Mouse (Mus musculus) T-cell, adult 2 months (primary cell): Measurements from ENCODE around the gene Depdc5.

Experiments used
- DNase-seq: peaks from one replicate; pipeline ENCODE4 v3.0.0; 2022; ENCODE audit warnings: low spot score

Gene Depdc5

GRCm38 (mm10) chr5:33001111-33001510, 137.6 kb downstream of the Depdc5 start:
- no peak for DNase-seq

- DNase-seq = no peak
These were observed 139.3 kb downstream of the Depdc5 start for GRCm38 (mm10) chr5:33002781-33003180.

GRCm38 (mm10) chr5:33003500-33003899, 140.0 kb downstream of the Depdc5 start:
- DNase-seq = no peak

- DNase-seq = no peak
These were observed 140.6 kb downstream of the Depdc5 start for GRCm38 (mm10) chr5:33004110-33004509.

GRCm38 (mm10) chr5:33005442-33006145, 142.1 kb downstream of the Depdc5 start:
- DNase-seq = no peak

- DNase-seq = no peak
These were observed 143.2 kb downstream of the Depdc5 start for GRCm38 (mm10) chr5:33006670-33007069.

GRCm38 (mm10) chr5:33007371-33007770, 143.9 kb downstream of the Depdc5 start:
- no peak for DNase-seq

GRCm38 (mm10) chr5:33009301-33009700, 145.8 kb downstream of the Depdc5 start:
- no peak for DNase-seq

GRCm38 (mm10) chr5:33009818-33010812, 146.6 kb downstream of the Depdc5 start:
- no peak for DNase-seq

- DNase-seq = no peak
These were observed 147.9 kb downstream of the Depdc5 start for GRCm38 (mm10) chr5:33011132-33012106.

GRCm38 (mm10) chr5:33014096-33014495, 150.6 kb downstream of the Depdc5 start:
- DNase-seq = no peak

- no peak for DNase-seq
These were observed 152.1 kb downstream of the Depdc5 start for GRCm38 (mm10) chr5:33015579-33015978.

- no peak for DNase-seq
These were observed 154.7 kb downstream of the Depdc5 start for GRCm38 (mm10) chr5:33018189-33018560.

- DNase-seq = peak; percentile 97
These were observed 155.3 kb downstream of the Depdc5 start, which contains the start of gene Ywhah for GRCm38 (mm10) chr5:33018561-33019425. Gene Ywhah, plus strand, starts transcription at chr5:33018816.

GRCm38 (mm10) chr5:33019426-33019821, 155.9 kb downstream of the Depdc5 start:
- no peak for DNase-seq

GRCm38 (mm10) chr5:33021622-33022021, 158.1 kb downstream of the Depdc5 start:
- DNase-seq = peak; percentile 35

GRCm38 (mm10) chr5:33023337-33023736, 159.8 kb downstream of the Depdc5 start:
- DNase-seq = no peak

- no peak for DNase-seq
These were observed 161.0 kb downstream of the Depdc5 start for GRCm38 (mm10) chr5:33024474-33024873.

- DNase-seq = no peak
These were observed 165.2 kb downstream of the Depdc5 start for GRCm38 (mm10) chr5:33028656-33029055.

GRCm38 (mm10) chr5:33030425-33031175, 167.1 kb downstream of the Depdc5 start:
- no peak for DNase-seq
